Mouse (Mus musculus): Measurements from ENCODE around the gene Slco1a5. TPM values are rescaled to one million over a fixed set of nuclear protein-coding genes. Genes with fewer than 3 reads are reported as not detected.

Gene Slco1a5
- polyA plus RNA-seq, 1 experiment from 2014 or later, result 0.40 TPM

- Histone ChIP-seq H3K4me3 (peak within 1 kb of the TSS; percentile 82), H3K27ac (replicated peaks) (peak within 1 kb of the TSS; percentile 90), H3K4me2 (peak within 1 kb of the TSS; percentile 55), H3K36me3 (peaks cover 16% of the 10 kb centered on the region; the same call in 1 of the 2 replicates), H3K9ac (peak within 1 kb of the TSS; percentile 58), H3K9me3 (no peaks in the 10 kb centered on the region), H3K27me3 (no peaks in the 10 kb centered on the region), H3K4me1 (replicated peaks) (peaks cover 13% of the 10 kb centered on the region)
- peak; percentile 94 for ATAC-seq (ENCODE audit: low FRiP score, low read depth)
- under 1% methylated on average over 48 of the region's 48 CpGs for WGBS
Observed at GRCm38 (mm10) chr6:142345440-142346038, 22.8 kb upstream of the Slco1a5 start, which contains the start of gene Pyroxd1. Gene Pyroxd1, plus strand, starts transcription at chr6:142345654.

- Histone ChIP-seq H3K4me1 (replicated peaks) (peaks cover 13% of the 10 kb centered on the region), H3K27me3 (no peaks in the 10 kb centered on the region), H3K36me3 (peaks cover 6% of the 10 kb centered on the region; the same call in 1 of the 2 replicates), H3K4me2 (no peak overlapping the region), H3K4me3 (no peak overlapping the region), H3K9ac (no peak overlapping the region), H3K9me3 (no peaks in the 10 kb centered on the region), H3K27ac (replicated peaks) (no peak overlapping the region)
- 72% methylated on average over 2 of the region's 2 CpGs for WGBS
- no peak for ATAC-seq (ENCODE audit: low FRiP score, low read depth)
Observed at GRCm38 (mm10) chr6:142343561-142343960, 20.8 kb upstream of the Slco1a5 start.

GRCm38 (mm10) chr6:142339576-142339975 lies 16.8 kb upstream of the Slco1a5 start:
- H3K27me3 ChIP-seq, result no peaks in the 10 kb centered on the region
- H3K4me2 ChIP-seq, result no peak overlapping the region
- H3K9ac ChIP-seq, result no peak overlapping the region
- H3K4me1 ChIP-seq (replicated peaks), result no peaks in the 10 kb centered on the region
- no peak for ATAC-seq (ENCODE audit: low FRiP score, low read depth)
- H3K4me3 ChIP-seq, result no peak overlapping the region
- H3K9me3 ChIP-seq, result no peaks in the 10 kb centered on the region
- H3K27ac ChIP-seq (replicated peaks), result no peak overlapping the region
- WGBS, result 45% methylated on average over 2 of the region's 2 CpGs
- H3K36me3 ChIP-seq, result no peaks in the 10 kb centered on the region

GRCm38 (mm10) chr6:142338961-142339360 lies 16.2 kb upstream of the Slco1a5 start:
- Histone ChIP-seq H3K27me3 (no peaks in the 10 kb centered on the region), H3K9me3 (no peaks in the 10 kb centered on the region), H3K27ac (replicated peaks) (no peak overlapping the region), H3K4me3 (no peak overlapping the region), H3K4me2 (no peak overlapping the region), H3K9ac (no peak overlapping the region), H3K36me3 (no peaks in the 10 kb centered on the region), H3K4me1 (replicated peaks) (no peaks in the 10 kb centered on the region)
- ATAC-seq (ENCODE audit: low FRiP score, low read depth), result no peak
- 73% methylated on average over 2 of the region's 2 CpGs for WGBS

GRCm38 (mm10) chr6:142329201-142329600 lies 6.4 kb upstream of the Slco1a5 start:
- H3K9ac ChIP-seq, result no peak overlapping the region
- no peak overlapping the region for H3K27ac ChIP-seq (replicated peaks)
- H3K4me2 ChIP-seq, result no peak overlapping the region
- no peaks in the 10 kb centered on the region for H3K4me1 ChIP-seq (replicated peaks)
- H3K27me3 ChIP-seq, result no peaks in the 10 kb centered on the region
- 79% methylated on average over 1 of the region's 1 CpGs for WGBS
- H3K4me3 ChIP-seq, result no peak overlapping the region
- H3K9me3 ChIP-seq, result no peaks in the 10 kb centered on the region
- ATAC-seq (ENCODE audit: low FRiP score, low read depth), result no peak
- no peaks in the 10 kb centered on the region for H3K36me3 ChIP-seq

DNA sequence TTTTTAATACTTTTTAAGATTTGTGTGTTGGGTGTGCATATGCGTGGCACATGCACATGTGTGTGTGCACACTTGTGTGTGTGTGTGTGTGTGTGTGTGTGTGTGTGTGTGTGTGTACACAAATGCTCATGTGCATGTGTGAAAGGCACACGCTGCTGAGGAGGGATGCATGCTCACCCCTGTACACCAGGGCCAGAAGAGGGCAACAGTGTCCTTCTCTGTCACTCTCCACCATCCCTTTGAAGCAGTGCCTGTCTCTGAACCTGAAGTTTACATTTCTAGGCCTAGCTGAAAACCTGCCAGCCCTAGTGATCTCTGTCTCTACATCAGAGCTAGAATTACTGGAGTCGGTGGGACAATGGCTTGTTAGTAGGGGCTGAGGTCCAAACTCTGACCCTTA lies 3.8 kb upstream of the Slco1a5 start:
- Histone ChIP-seq H3K4me1 (replicated peaks) (no peaks in the 10 kb centered on the region), H3K4me3 (no peak overlapping the region), H3K27me3 (no peaks in the 10 kb centered on the region), H3K4me2 (no peak overlapping the region), H3K9ac (no peak overlapping the region), H3K36me3 (no peaks in the 10 kb centered on the region), H3K27ac (replicated peaks) (no peak overlapping the region), H3K9me3 (no peaks in the 10 kb centered on the region)
- ATAC-seq (ENCODE audit: low FRiP score, low read depth), result no peak
- WGBS, result 82% methylated on average over 3 of the region's 3 CpGs

DNA sequence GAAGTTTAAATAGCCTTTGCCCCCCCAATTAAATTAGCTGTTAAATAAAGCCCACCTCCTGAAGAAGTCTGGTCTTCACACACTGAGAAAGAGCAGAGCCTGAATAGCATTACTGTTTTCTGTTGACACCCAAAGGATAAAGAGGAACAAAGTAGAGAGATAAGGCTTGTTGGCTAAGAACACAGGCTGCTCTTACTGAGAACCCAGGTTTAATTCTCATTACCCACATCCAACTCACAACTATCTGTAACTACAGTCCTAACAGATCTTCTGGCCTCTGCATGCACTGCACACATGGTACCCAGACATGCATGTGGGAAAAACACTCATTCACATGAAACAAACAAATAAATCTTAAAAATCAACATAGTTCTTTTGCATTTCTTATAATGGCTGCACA lies 5.7 kb downstream of the Slco1a5 start:
- Histone ChIP-seq H3K4me1 (replicated peaks) (no peaks in the 10 kb centered on the region), H3K27ac (replicated peaks) (no peak overlapping the region), H3K4me3 (no peak overlapping the region), H3K36me3 (no peaks in the 10 kb centered on the region), H3K9ac (no peak overlapping the region), H3K9me3 (no peaks in the 10 kb centered on the region), H3K27me3 (no peaks in the 10 kb centered on the region), H3K4me2 (no peak overlapping the region)
- ATAC-seq (ENCODE audit: low FRiP score, low read depth), result no peak

DNA sequence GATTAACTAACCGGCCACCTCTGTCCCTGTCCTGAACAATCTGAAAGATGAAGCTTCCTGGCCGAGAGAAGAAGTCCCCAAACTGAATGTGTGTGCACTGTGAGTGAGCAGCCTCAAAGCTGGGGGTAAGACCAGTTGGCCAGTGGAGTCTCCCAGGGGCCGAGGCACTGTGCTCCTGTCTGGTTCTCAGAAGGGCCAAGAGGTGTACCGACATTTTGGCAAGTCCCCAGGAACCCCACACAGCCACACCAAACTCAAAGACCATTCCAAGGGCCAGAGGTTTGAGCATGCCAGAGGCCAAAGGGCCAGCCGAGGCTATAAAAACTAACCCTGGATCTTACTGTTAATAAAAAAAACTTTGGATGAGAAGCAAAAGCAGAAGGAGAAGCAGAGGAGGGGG lies 8.5 kb downstream of the Slco1a5 start:
- Histone ChIP-seq H3K36me3 (no peaks in the 10 kb centered on the region), H3K27me3 (no peaks in the 10 kb centered on the region), H3K9me3 (no peaks in the 10 kb centered on the region), H3K4me2 (no peak overlapping the region), H3K27ac (replicated peaks) (no peak overlapping the region), H3K4me3 (no peak overlapping the region), H3K4me1 (replicated peaks) (no peaks in the 10 kb centered on the region), H3K9ac (no peak overlapping the region)
- 95% methylated on average over 5 of the region's 5 CpGs for WGBS
- ATAC-seq (ENCODE audit: low FRiP score, low read depth), result no peak

DNA sequence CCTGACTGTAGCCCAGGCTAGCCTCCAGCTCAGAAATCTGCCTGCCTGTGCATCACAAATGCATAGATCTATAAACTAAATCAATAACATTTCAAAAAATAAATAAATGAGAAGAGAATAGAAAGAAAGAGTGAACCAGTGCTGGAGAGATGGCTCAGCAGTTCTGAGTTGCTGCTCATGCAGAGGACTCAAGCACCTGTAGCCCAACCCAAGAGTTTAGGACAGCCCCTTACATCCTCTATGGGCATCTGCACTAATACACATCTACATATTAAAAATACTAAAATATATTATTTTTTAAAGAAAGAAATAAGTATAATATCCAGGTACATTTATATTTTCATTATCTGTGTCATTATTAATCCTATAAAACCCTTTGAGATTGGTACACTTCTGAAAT lies 17.7 kb downstream of the Slco1a5 start:
- Histone ChIP-seq H3K9ac (no peak overlapping the region), H3K4me3 (no peak overlapping the region), H3K27ac (replicated peaks) (no peak overlapping the region), H3K36me3 (no peaks in the 10 kb centered on the region), H3K4me1 (replicated peaks) (no peaks in the 10 kb centered on the region), H3K9me3 (no peaks in the 10 kb centered on the region), H3K4me2 (no peak overlapping the region), H3K27me3 (no peaks in the 10 kb centered on the region)
- no peak for ATAC-seq (ENCODE audit: low FRiP score, low read depth)

DNA sequence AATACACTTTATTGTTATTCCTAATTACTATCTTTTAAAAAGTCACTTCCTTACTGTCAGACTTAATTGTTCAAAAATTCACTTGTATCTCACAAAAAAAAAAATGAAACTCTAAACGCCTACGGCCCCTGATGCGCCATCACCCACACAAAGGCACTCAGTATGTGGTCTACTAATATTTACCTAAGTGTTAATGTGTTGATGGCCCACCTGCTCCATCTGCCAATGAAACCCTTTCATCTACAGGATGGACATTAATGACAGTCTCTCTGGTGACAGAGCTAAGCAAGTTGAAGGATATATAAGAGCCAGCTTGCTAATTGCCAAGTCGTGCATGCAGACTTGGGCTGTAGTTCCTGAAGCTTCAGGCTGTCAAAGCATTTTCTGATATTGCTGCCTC lies 24.7 kb downstream of the Slco1a5 start, which contains the start of gene Iapp:
Iapp (plus strand) TSS at position 326 of the 400 bp plus-strand sequence.
- Histone ChIP-seq H3K9ac (no peak within 1 kb of the TSS), H3K27ac (replicated peaks) (no peak within 1 kb of the TSS), H3K4me1 (replicated peaks) (no peaks in the 10 kb centered on the region), H3K36me3 (no peaks in the 10 kb centered on the region), H3K9me3 (no peaks in the 10 kb centered on the region), H3K27me3 (no peaks in the 10 kb centered on the region), H3K4me2 (no peak within 1 kb of the TSS), H3K4me3 (no peak within 1 kb of the TSS)
- no peak for ATAC-seq (ENCODE audit: low FRiP score, low read depth)
- 56% methylated on average over 4 of the region's 4 CpGs for WGBS

- WGBS, result 64% methylated on average over 12 of the region's 12 CpGs
Observed at GRCm38 (mm10) chr6:142289413-142290118, 33.2 kb downstream of the Slco1a5 start.

GRCm38 (mm10) chr6:142275721-142276442 lies 46.9 kb downstream of the Slco1a5 start:
- Histone ChIP-seq H3K9me3 (no peaks in the 10 kb centered on the region), H3K36me3 (no peaks in the 10 kb centered on the region), H3K27me3 (no peaks in the 10 kb centered on the region), H3K9ac (no peak overlapping the region), H3K4me1 (replicated peaks) (no peaks in the 10 kb centered on the region), H3K4me2 (no peak overlapping the region), H3K4me3 (no peak overlapping the region), H3K27ac (replicated peaks) (no peak overlapping the region)
- no peak for ATAC-seq (ENCODE audit: low FRiP score, low read depth)
- WGBS, result under 1% methylated on average over 4 of the region's 4 CpGs

More at GRCm38 (mm10) chr6:142289413-142290118, 33.2 kb downstream of the Slco1a5 start:
- H3K9ac ChIP-seq, result no peak overlapping the region
- no peak for ATAC-seq (ENCODE audit: low FRiP score, low read depth)
- H3K27me3 ChIP-seq, result no peaks in the 10 kb centered on the region
- H3K4me1 ChIP-seq (replicated peaks), result no peaks in the 10 kb centered on the region
- no peaks in the 10 kb centered on the region for H3K36me3 ChIP-seq
- H3K9me3 ChIP-seq, result no peaks in the 10 kb centered on the region
- H3K4me2 ChIP-seq, result no peak overlapping the region
- H3K4me3 ChIP-seq, result no peak overlapping the region
- no peak overlapping the region for H3K27ac ChIP-seq (replicated peaks)
